Mouse (Mus musculus) ES-E14 (cell line): Measurements from ENCODE around the gene Rnh1.

ENCODE experiments used
- CHD2 ChIP-seq: IDR thresholded peaks from 2 replicates; pipeline ENCODE4 v1.6.1; 2014; ENCODE audit warnings: mild to moderate bottlenecking, low read depth, low read length, inconsistent platforms
- HCFC1 ChIP-seq: IDR thresholded peaks from 2 replicates; pipeline ENCODE4 v1.6.1; 2012; ENCODE audit warnings: low read length, inconsistent platforms, borderline replicate concordance; ENCODE audit not compliant: insufficient read depth
- ZNF384 ChIP-seq: IDR thresholded peaks from 2 replicates; pipeline ENCODE4 v1.6.1; 2012; ENCODE audit warnings: low read depth, low read length, inconsistent platforms

DNA sequence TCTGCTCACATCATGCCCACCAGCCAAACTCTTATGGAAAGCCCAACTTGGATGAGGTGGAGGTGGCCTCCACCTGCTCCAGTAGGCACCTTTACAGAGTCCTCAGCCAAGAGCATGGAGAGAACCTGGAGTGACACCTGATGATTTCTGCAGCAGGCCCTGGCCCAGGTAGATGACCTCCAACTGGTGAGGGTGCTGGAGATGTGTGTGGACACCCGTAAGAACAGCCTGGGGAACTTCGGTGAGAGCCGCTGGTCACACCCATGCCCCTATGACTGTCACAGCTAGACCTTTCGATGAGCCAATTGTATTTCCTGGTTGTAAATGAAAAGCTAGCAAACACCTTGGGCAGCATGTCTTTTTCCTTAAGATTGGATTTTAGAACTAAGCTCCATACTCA, 25.5 kb upstream of the Rnh1 start:
- TF ChIP-seq ZNF384 (no peak), CHD2 (no peak), HCFC1 (no peak)
